Mouse (Mus musculus) lung, postnatal 10 days (tissue): ENCODE measurements around the gene Zcchc24.
"Not testable (repeated sequence)": the region's sequence is repeated elsewhere in the genome, so short reads cannot be mapped to it uniquely, and the experiment has no call there.

Experiments
- DNase-seq: peaks from one replicate; pipeline ENCODE4 v3.0.0; 2021

Zcchc24 gene

DNA sequence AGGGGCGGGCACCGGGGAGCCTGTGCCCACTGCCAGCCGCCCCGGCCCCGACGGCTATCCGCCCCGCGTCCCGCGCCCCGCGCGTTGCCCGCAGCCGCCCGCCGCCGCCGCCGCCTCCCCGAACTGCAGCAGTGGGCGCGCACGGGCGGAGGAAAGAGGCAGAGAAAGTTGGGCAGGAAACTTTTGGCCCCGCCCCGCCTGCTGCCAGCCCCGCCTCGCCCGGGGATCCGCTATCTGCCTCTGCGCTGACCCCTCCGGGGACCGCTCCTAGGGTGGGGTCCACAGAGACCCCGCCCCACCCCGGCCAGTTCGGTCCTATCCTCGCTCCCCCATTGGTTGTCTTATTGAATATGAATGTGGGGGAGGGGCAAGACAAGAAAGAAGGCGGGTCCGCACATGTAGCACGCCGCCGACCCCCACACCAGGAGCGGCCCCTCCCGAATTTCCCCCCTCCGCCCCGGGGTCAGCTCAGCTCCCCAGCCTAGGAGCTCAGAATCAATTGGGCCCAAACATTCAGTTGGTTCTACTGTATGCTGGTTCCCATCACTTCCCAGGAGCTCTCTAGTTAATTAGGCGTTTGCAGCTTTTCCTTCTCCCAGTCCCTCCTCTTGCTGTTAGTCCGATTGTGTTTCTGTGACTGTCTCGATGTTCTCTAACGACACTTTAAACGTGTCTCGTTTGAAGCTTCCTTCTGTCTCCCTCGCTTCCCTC lies at the start of gene Zcchc24:
Zcchc24 (minus strand) TSS at position 125 of the 711 bp plus-strand sequence.
- peak; percentile 97 for DNase-seq

DNA sequence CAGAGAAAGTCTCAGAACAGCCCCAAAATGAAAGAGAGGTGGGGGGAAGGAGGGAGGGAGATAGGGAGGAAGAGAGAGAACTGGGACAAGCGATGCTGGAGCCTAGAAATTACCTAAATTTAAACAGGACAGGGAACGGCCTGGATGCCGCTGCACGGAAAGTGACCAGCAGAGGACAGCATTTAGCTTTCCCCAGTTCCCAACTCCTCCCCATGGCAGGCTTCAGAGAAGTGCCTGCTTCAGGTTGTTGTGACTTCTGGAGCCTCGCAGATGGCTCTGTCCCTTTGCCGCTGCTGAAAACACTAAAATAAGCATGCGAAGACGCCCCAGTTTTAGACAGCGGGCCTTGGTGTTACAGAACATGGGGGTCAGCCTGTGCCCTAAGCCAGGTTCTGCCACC lies 47.6 kb upstream of the Zcchc24 start:
- peak; percentile 87 for DNase-seq

DNA sequence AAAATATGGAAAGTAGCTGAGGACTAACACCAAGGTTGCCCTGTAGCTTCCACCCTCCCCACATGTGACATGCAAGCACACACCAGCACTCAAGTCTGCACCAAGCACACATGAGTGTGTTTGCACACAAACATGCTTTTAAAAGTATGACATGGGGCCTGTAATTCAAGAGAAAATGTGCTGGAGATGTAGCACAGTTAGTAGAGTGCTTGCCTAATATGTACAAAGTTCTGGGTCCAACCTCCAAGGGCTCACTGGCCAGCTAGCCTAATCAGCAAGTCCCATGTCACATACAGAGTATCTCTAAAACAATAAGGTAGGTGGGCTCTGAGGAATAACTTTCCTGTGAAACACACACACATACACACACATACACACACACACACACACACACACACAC lies 45.3 kb upstream of the Zcchc24 start:
- DNase-seq, result no peak

DNA sequence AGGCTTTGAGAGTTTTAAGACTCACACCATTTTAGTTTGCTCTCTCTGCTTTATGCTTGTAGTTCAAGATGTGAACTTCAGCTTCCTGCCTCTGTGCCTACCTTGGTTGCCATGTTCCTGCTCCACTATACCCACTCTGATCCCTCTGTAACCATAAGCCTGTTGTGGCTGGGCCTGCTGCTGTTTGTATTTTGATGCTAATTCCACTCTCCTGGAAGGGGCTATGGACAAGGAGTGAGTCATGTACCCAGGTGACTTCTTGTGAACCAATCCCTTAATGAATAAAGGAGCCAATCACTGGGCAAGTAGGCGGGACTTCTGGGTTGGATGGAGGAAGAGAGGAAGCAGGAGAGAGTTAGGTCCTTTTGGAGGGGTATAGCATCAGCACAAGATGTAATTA lies 42.2 kb upstream of the Zcchc24 start:
- not testable (repeated sequence) for DNase-seq

DNA sequence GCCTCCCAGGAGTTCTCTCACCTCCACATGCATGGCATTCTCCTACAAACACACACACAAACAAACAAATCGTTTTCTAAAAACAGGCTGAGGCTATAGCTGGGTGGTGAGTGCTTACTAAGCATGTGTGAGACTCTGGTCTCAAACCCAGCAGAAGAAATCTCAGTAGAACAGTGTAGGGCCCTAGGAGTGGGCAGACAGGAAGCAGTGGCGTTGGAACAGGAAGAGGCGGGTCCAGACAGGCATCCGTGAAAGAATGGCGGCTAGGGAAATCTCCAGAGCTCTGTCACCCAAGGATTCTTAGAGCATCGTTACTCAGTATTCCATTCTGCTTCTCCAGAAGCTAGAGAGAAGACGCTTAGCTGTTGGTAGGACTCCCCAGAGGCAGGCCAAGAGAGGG lies 37.7 kb upstream of the Zcchc24 start:
- DNase-seq, result no peak

DNA sequence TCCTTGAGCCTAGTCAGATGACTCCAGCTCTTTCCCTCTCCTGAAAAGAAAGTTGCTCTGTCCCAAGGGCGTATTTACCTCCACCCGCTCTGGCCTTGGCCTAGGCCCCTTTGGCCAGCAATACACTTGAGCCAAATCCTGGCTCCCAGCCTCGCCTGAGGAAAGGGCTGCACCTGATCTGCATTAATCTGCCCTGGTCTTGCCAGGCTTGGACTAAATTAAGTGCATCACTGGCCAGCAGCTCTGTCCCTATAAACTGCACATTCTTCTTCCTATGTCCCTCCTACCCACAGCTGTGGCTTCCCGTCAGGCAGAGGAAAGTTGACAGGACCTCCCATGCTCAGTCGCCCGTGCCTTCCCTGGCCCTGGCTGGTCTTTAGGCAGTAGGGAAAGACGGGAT lies 37.0 kb upstream of the Zcchc24 start:
- DNase-seq, result peak; percentile 35

DNA sequence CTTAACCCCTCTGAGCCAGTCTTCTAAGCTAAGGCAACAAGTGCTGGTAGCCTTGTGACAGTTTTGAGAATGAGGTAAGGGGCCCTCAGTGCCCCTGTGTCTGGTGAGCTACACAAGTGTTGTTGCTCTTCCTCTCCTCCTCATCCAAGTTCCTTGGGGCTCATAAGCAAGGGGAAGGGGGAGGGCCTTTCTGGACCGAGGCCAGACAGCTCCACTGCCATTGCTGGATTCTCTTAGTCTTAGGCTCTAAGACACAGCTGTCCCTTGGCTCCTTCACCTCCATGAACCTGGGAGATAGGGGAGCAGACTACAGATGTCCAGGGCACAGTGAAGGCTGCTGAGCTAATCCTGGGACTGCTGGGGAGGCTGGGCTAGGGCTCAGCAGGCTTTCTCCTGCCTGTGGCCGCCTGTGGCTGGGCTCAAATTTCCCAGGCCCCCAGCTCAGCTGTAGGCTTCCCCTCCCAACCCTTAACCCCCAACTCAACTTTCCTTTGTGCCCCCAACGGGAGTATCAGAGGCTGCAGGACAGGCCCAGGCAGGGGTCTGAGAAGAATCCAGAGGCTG lies 34.5 kb upstream of the Zcchc24 start:
- no peak for DNase-seq

DNA sequence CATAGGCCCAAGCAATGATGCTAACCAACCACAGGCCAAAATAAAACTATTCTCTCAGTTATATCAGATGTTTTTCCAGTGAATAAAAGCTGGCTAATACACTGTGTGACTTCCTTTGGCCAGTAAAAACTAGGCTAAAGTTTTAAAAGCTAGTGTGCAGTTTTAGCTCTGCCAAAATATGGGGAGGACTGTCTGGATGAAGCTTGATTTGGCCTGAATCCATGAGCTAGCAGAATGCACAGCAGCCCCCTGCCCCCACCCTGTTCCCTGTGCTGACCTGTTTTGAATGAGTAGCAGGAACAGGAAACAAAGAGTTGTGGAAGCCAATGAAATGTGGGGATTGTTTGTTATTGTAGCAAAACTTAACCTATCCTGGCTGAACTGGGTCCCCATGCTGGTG lies 33.7 kb upstream of the Zcchc24 start:
- peak; percentile 58 for DNase-seq

DNA sequence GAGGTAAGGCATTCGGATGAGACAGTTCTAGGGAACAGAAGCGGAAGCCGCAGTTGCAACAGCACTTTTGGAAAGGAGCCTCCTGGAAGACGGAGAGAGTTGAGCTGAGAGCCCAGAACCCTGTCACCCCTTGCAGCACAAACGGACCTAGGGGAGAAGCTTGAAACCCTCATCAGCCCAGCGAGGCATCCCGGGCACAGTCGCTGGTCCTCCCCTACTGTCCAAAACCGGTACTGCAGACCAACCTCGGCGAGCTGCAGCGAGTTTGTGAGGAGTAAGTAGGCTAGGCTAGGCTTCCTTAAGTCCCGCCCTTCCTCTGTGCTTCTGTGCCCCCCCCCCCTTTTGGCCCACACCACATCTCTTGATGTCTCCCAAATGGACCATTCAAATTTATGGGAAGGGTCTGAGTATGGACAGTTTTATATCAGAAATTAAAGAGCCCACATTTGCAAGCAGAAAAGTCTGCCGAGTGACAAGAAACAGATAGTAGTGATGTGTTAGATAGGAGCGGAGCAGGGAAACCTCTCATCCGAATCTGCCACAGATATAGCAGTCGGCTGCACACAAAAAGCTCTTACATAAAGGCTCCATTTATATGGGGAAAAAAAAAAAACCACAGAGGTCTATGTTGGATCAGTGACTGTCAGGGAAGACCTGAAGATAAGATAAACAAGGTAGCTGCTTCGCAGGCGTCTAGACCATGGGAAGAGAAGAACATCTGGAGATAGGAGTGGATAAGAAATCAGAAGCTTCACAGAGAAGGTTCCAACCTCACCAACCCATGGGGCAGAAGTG lies 31.5 kb upstream of the Zcchc24 start:
- peak; percentile 94 for DNase-seq

DNA sequence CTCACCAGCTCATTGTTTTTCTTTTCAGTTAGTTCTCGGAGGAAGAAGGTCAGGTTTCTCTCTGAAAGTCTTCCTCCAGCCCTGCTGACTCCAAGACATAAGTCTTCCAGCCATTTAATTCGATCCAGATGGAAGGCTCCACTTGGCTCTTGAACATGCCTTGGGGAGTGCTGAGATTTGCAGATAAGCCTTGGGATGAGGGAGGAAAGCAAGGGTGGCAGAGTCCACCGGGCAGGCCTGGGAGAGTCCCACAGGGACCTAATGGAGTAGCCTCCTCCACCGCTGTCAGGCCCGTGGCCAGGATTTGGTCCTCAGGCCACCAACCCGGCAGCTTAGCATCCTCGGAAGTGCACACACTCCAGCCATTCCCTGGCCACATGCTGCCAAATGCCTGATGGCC lies 27.8 kb upstream of the Zcchc24 start:
- DNase-seq, result no peak

DNA sequence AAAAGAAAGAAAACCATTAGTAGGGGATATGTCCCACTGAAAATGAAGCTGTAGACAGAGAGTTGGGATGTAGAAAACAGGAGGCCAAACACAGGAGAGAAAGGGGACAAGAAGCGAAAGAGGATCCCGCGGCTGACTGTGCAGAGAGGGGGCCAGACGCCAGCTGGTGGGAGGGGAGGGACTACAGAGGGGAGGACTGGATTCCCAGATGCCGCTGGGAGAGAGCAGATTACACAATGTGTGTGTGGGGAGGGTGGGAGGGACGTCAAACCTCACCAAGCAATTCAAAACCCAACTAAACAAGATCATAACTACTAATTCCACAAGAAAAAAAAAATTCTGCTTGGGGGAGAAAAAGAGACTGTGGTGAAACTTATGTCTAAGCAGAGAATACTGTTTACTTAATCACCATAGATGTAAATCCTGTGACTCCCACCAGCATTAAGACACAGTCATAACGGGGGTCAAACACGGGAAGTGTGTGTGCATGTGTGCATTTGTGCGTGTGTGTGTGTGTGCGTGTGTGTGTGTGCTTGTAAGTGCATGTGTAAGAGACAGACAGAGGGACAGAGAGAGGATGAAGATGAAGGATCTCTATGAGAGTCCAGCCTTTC lies 26.8 kb upstream of the Zcchc24 start:
- DNase-seq, result peak; percentile 91

DNA sequence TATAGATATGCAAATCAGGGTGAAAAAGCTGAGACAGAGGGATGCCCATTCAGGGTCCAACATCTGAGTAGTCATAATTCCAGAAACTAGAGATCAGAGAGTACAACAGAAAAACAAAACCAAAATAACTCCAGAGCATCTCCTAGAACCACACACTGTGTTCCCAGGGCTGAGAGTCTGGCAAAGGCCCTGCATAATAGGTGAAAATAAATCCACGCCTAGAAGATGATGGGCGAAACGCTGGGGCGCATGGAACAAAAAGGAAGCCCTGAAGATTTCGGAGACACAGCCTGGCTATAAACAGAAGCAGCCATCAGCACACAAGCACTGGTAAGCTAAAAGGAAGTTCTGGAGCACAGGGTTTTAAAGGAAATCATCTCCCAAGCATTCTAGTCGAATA lies 26.2 kb upstream of the Zcchc24 start:
- DNase-seq, result no peak

DNA sequence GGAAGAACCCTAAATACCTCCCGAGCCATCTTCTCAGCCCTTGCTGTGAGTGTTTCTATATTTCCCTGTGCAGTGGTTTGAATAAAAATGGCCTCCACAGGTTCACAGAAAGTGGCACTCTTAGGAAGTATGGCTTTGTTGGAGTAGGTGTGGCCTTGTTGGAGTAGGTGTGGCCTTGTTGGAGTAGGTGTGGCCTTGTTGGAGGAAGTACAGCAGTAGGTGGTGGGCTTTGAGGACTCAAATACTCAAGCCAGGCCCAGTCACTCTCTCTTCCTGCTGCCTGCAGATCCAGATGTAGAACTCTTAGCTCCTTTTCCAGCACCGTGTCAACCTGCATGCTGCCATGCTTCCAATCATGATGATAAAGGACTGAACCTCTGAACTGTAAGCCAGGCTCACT lies 25.5 kb upstream of the Zcchc24 start:
- DNase-seq, result no peak

DNA sequence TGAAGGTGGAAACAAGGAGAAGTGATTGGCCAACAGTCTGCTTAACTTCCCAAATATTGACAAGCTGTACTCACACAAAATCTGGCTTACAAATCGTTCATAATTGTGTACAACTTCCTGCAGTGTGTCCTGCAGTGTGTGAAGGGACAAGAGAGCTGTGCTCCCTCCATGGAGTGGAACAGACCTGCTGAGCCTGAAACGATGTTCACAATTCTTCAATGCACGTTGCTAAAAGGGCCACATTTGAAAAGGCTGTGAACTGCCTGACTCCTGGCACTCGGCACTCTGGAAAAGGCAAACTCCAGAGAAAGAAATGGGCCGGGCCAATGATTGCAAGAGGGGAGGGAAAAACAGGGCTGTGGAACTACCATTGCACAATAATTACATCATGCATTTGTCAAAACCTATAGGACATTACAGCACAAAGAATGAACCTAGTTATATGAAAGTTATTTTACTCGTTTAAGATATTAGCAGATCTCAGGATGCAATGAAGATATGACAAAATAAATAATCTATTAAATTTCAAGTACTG lies 22.0 kb upstream of the Zcchc24 start:
- no peak for DNase-seq

DNA sequence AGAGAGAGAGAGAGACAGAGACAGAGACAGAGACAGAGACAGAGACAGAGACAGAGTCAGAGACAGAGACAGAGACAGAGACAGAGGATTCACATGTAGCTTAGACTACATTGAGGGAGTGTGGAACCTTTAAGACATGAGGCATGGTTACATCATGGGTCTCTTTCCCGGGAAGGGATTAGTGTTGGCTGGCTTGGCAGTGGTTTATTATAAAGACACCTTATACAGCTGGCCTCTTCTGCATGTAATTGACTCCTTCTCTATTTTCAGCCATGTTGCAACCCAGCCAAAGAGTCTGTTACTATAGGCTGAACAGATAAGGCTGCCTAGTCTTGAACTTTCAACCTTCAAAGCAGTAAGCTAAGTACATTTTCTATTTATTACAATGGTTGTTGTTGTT lies 21.1 kb upstream of the Zcchc24 start:
- DNase-seq, result no peak

DNA sequence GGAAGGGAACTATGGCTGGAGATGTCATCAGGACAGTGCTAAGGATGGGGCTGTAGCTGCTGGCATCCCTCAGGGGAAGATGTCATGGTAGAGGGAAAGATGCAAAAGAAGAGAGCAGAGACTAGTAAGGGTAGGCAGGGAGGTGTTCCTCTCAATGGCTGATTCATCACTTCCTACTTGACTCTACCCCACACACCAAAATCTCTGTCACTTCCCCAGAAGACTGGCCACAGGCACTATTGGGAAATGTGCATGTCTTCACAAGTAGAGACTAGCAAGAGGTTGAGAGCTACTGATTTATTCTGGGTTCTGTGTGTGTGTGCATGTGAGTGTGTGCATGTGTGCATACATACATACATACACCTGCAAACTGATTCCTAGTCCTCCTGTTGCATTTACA lies 20.4 kb upstream of the Zcchc24 start:
- DNase-seq, result no peak

DNA sequence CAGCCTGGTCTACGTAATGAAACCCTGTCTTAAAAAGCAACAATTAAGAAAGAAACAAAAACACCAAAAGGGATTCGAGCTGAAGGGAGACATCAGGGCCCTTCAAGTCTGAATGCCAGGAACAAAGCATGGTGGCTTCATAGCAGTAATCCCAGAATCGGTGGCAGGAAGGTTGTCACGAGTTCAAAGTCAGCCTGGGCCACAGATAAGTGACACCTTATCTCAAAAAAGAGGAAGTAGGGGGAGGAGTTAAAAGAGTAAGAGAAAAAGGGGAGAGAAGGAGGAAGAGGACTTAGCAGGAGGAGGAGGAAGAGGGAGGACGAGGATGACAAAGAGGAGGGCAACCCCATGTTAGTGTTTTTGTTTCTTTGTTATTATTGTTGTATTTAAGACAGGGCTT lies 19.4 kb upstream of the Zcchc24 start:
- no peak for DNase-seq

DNA sequence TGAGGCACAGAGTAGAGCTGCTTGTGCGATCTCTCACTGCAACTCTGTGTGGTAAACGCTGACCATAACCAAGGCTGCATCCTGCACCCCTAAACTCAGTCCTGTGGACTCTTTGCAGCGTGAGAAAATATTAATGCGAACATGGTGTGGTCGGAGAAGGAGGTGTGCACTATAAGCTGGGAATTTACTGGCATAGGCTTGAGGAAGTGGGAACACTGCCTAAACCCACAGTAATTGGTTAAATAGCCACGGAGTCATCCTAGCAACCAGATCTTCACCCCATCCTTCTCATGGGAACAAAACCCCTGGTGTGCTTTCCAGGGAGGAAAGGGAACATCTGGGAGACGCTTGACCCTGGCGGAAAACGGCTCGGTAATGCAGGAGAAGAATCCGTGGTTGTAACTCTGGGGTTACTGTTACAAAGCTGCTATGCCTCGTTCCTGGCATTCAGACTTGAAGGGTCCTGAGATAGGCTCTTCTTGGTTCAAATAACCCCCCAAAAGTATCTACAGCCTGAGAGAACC lies 18.6 kb upstream of the Zcchc24 start:
- no peak for DNase-seq

DNA sequence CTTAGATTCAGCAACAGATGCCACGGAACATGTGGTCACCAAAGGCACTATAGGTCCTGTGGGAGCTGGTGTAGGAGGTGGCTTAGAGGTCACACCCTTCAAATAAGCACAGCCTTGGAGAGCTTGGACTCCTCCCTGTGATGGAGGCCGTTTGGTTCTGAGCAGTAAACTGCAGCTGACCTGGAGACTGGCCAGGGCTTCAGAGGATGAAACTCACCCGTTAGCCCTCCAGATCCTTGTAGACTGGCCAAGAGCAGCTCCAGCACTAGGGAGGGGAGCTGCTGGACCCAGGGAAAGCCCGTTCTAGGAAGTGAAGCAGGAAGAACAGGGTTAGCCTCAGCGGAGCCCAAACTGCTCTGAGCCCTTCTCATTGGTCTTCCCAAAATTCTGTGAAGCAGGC lies 18.1 kb upstream of the Zcchc24 start:
- peak; percentile 89 for DNase-seq

DNA sequence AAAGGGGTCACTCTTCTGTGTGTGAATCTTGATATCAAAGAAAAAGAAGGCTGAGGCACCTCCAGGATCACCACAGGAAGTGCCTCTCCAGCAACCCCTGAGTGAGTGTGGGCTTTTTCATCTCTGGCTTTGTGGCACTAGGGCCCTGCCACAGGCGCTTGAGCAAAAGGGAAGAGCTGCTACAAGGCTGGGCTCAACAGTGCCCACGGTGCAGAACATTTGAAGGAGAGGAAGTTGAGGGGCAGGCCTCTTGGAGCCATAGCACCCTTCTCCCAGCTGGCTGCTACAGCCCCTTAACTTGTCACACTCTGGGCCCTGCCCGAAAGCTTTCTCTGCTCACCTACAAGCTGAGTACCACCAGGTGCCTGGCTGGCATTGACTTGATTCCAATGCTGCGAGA lies 16.4 kb upstream of the Zcchc24 start:
- no peak for DNase-seq

DNA sequence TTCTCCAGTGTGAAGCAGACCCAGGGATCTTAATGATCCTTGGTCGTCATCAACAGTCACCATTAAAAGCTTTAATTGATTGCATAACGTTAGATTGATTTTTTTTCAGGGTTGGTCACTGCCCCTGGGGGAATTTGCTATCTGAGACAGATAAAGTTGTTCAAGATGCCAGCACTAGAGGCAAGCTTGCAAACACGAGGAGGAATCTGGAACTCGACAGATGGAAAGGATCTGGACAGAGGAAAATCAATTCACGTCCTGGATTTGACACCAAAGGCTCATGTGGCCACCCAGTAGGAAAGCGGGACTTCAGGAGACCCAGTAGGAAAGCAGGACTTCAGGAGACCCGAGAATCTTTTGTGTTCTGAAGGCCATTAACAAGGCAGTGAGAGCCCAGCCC lies 14.4 kb upstream of the Zcchc24 start:
- no peak for DNase-seq

DNA sequence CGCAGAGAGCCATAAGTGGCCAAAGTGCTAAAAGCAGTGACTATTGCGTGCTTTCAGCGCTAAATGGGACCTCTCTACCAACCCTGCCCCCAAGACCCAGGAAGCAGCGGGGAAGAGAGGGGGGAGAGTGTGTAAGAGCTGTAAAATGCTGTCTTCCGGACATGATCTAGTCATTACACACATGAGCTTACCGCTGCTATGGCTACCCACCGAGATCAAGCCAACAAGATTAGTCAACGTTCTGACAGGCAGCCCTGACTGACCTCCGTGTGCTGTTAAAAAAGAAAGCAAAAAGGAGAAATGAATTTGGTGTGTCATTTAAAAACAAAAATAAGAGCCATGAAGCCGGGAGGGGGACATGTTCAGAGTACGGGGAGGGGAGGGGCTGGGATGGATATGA lies 11.8 kb upstream of the Zcchc24 start:
- DNase-seq, result no peak

DNA sequence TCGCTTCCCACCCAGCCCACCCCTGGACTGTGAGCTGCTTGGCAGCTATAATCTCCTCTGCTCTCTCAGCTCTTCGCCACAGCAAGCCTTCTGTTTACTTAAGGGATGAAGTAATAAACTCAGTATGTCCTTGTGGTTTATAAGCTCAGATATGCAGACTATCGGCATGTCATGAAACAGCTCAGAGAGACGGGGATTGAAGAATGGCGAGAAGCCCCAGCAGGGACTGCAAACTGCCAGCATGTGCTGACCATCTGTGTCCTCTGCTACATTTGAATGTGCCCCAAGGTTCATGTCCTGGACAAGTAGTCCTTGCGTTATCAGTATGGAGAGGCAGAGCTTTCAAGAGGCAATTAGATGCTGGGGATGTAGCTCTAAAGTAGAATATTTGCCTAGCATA lies 7.5 kb upstream of the Zcchc24 start:
- no peak for DNase-seq
